Mouse (Mus musculus): ENCODE data around the gene Sdc1. TPM values are rescaled to one million over a fixed set of nuclear protein-coding genes. Genes with fewer than 3 reads are reported as not detected.
A peak's percentile ranks its signal among the peaks of the same experiment; 100 is the strongest.

The Sdc1 gene
- polyA plus RNA-seq, 1 experiment: 156 TPM

- Histone ChIP-seq H3ac (ENCODE audit: control insufficient read depth, insufficient read length) (no peak overlapping the region), H3K36me3 (ENCODE audit: control insufficient read depth, insufficient read depth) (no peaks in the 10 kb centered on the region), H3K4me3 (no peak overlapping the region), H3K79me2 (ENCODE audit: control insufficient read depth, insufficient read depth) (no peaks in the 10 kb centered on the region), H3K4me2 (ENCODE audit: low read depth) (peak overlapping the region; percentile 52), H3K27me3 (ENCODE audit: control insufficient read depth, insufficient read depth, insufficient read length) (no peaks in the 10 kb centered on the region)
- TF ChIP-seq MAX (IDR thresholded peaks at IDR 0.05; ENCODE audit: low read depth) (no peak), USF1 (IDR thresholded peaks at IDR 0.05; ENCODE audit: low read depth) (no peak), MYOD1 (IDR thresholded peaks at IDR 0.05; ENCODE audit: control insufficient read depth in 1 of 3, insufficient read length in 2 of 3, low read depth in 2 of 3) (peak in 1 of 3 experiments; percentile 42), REST (IDR thresholded peaks at IDR 0.05; ENCODE audit: insufficient read depth, insufficient read length) (no peak), TCF12 (IDR thresholded peaks at IDR 0.05; ENCODE audit: insufficient read depth, poor library complexity, severe bottlenecking) (no peak), POLR2AphosphoS2 (IDR thresholded peaks at IDR 0.05; ENCODE audit: insufficient read length, low read depth) (no peak), POLR2A (IDR thresholded peaks at IDR 0.05; ENCODE audit: insufficient read length, low read depth) (peak; percentile 37), MYOG (IDR thresholded peaks at IDR 0.05; ENCODE audit: control insufficient read depth in 1 of 3, insufficient read depth in 1 of 3, insufficient read length in 2 of 3, low read depth in 2 of 3) (peak in 1 of 3 experiments; percentile 23), TCF3 (IDR thresholded peaks at IDR 0.05; ENCODE audit: insufficient read length, low read depth) (no peak), E2F4 (IDR thresholded peaks at IDR 0.05; ENCODE audit: insufficient read depth) (no peak), SRF (IDR thresholded peaks at IDR 0.05; ENCODE audit: control insufficient read depth, insufficient read length, low read depth) (no peak), CEBPB (IDR thresholded peaks at IDR 0.05; ENCODE audit: insufficient read depth, poor library complexity, severe bottlenecking) (0 out of 2 replicates have a peak, but pooled peaks have one; percentile 18)
Observed at GRCm38 (mm10) chr12:8811441-8811871, 40.3 kb downstream of the Sdc1 start.

- Histone ChIP-seq H3K27me3 (ENCODE audit: control insufficient read depth, insufficient read depth, insufficient read length) (no peaks in the 10 kb centered on the region), H3ac (ENCODE audit: control insufficient read depth, insufficient read length) (no peak overlapping the region), H3K36me3 (ENCODE audit: control insufficient read depth, insufficient read depth) (no peaks in the 10 kb centered on the region), H3K4me2 (ENCODE audit: low read depth) (peak overlapping the region; percentile 52), H3K4me3 (no peak overlapping the region), H3K79me2 (ENCODE audit: control insufficient read depth, insufficient read depth) (no peaks in the 10 kb centered on the region)
- TF ChIP-seq REST (IDR thresholded peaks at IDR 0.05; ENCODE audit: insufficient read depth, insufficient read length): no peak
- no peak for TF ChIP-seq CEBPB (IDR thresholded peaks at IDR 0.05; ENCODE audit: insufficient read depth, poor library complexity, severe bottlenecking)
- no peak for TF ChIP-seq MAX (IDR thresholded peaks at IDR 0.05; ENCODE audit: low read depth)
- no peak for TF ChIP-seq MYOD1 (IDR thresholded peaks at IDR 0.05; ENCODE audit: control insufficient read depth in 1 of 3, insufficient read length in 2 of 3, low read depth in 2 of 3)
- no peak for TF ChIP-seq POLR2AphosphoS2 (IDR thresholded peaks at IDR 0.05; ENCODE audit: insufficient read length, low read depth)
- TF ChIP-seq SRF (IDR thresholded peaks at IDR 0.05; ENCODE audit: control insufficient read depth, insufficient read length, low read depth): no peak
- TF ChIP-seq E2F4 (IDR thresholded peaks at IDR 0.05; ENCODE audit: insufficient read depth): no peak
- TF ChIP-seq POLR2A (IDR thresholded peaks at IDR 0.05; ENCODE audit: insufficient read length, low read depth): no peak
- TF ChIP-seq TCF12 (IDR thresholded peaks at IDR 0.05; ENCODE audit: insufficient read depth, poor library complexity, severe bottlenecking): no peak
- TF ChIP-seq USF1 (IDR thresholded peaks at IDR 0.05; ENCODE audit: low read depth): no peak
- no peak for TF ChIP-seq MYOG (IDR thresholded peaks at IDR 0.05; ENCODE audit: control insufficient read depth in 1 of 3, insufficient read depth in 1 of 3, insufficient read length in 2 of 3, low read depth in 2 of 3)
- no peak for TF ChIP-seq TCF3 (IDR thresholded peaks at IDR 0.05; ENCODE audit: insufficient read length, low read depth)
Observed at GRCm38 (mm10) chr12:8811894-8812560, 40.9 kb downstream of the Sdc1 start.

- no peak for TF ChIP-seq SRF (IDR thresholded peaks at IDR 0.05; ENCODE audit: control insufficient read depth, insufficient read length, low read depth)
- no peak for TF ChIP-seq USF1 (IDR thresholded peaks at IDR 0.05; ENCODE audit: low read depth)
- peak; percentile 73 to 95 (median 94) for TF ChIP-seq MYOD1 (IDR thresholded peaks at IDR 0.05; ENCODE audit: control insufficient read depth in 1 of 3, insufficient read length in 2 of 3, low read depth in 2 of 3)
- TF ChIP-seq MAX (IDR thresholded peaks at IDR 0.05; ENCODE audit: low read depth): no peak
- peak; percentile 88 for TF ChIP-seq TCF3 (IDR thresholded peaks at IDR 0.05; ENCODE audit: insufficient read length, low read depth)
- TF ChIP-seq POLR2AphosphoS2 (IDR thresholded peaks at IDR 0.05; ENCODE audit: insufficient read length, low read depth): no peak
- TF ChIP-seq TCF12 (IDR thresholded peaks at IDR 0.05; ENCODE audit: insufficient read depth, poor library complexity, severe bottlenecking): peak; percentile 93
- no peak for TF ChIP-seq E2F4 (IDR thresholded peaks at IDR 0.05; ENCODE audit: insufficient read depth)
- TF ChIP-seq MYOG (IDR thresholded peaks at IDR 0.05; ENCODE audit: control insufficient read depth in 1 of 3, insufficient read depth in 1 of 3, insufficient read length in 2 of 3, low read depth in 2 of 3): peak; percentile 91 to 97 (median 95)
- no peak for TF ChIP-seq CEBPB (IDR thresholded peaks at IDR 0.05; ENCODE audit: insufficient read depth, poor library complexity, severe bottlenecking)
- no peak for TF ChIP-seq REST (IDR thresholded peaks at IDR 0.05; ENCODE audit: insufficient read depth, insufficient read length)
- TF ChIP-seq POLR2A (IDR thresholded peaks at IDR 0.05; ENCODE audit: insufficient read length, low read depth): no peak
- H3K4me3 ChIP-seq: no peak overlapping the region
- H3K4me2 ChIP-seq (ENCODE audit: low read depth): peak overlapping the region; percentile 73
- H3K27me3 ChIP-seq (ENCODE audit: control insufficient read depth, insufficient read depth, insufficient read length): no peaks in the 10 kb centered on the region
- H3K36me3 ChIP-seq (ENCODE audit: control insufficient read depth, insufficient read depth): no peaks in the 10 kb centered on the region
- no peaks in the 10 kb centered on the region for H3K79me2 ChIP-seq (ENCODE audit: control insufficient read depth, insufficient read depth)
- no peak overlapping the region for H3ac ChIP-seq (ENCODE audit: control insufficient read depth, insufficient read length)
Observed at GRCm38 (mm10) chr12:8817467-8818232, 46.5 kb downstream of the Sdc1 start.

GRCm38 (mm10) chr12:8818233-8818672, 47.1 kb downstream of the Sdc1 start:
- TF ChIP-seq REST (IDR thresholded peaks at IDR 0.05; ENCODE audit: insufficient read depth, insufficient read length): no peak
- TF ChIP-seq POLR2AphosphoS2 (IDR thresholded peaks at IDR 0.05; ENCODE audit: insufficient read length, low read depth): no peak
- TF ChIP-seq MYOD1 (IDR thresholded peaks at IDR 0.05; ENCODE audit: control insufficient read depth in 1 of 3, insufficient read length in 2 of 3, low read depth in 2 of 3): no peak
- no peak for TF ChIP-seq POLR2A (IDR thresholded peaks at IDR 0.05; ENCODE audit: insufficient read length, low read depth)
- no peak for TF ChIP-seq SRF (IDR thresholded peaks at IDR 0.05; ENCODE audit: control insufficient read depth, insufficient read length, low read depth)
- no peak for TF ChIP-seq MYOG (IDR thresholded peaks at IDR 0.05; ENCODE audit: control insufficient read depth in 1 of 3, insufficient read depth in 1 of 3, insufficient read length in 2 of 3, low read depth in 2 of 3)
- H3K79me2 ChIP-seq (ENCODE audit: control insufficient read depth, insufficient read depth): no peaks in the 10 kb centered on the region
- no peak overlapping the region for H3K4me3 ChIP-seq
- no peak overlapping the region for H3ac ChIP-seq (ENCODE audit: control insufficient read depth, insufficient read length)
- H3K36me3 ChIP-seq (ENCODE audit: control insufficient read depth, insufficient read depth): no peaks in the 10 kb centered on the region
- H3K4me2 ChIP-seq (ENCODE audit: low read depth): peak overlapping the region; percentile 33
- H3K27me3 ChIP-seq (ENCODE audit: control insufficient read depth, insufficient read depth, insufficient read length): no peaks in the 10 kb centered on the region

Data from myocyte (in vitro differentiated cells).